Mouse (Mus musculus) adrenal gland, postnatal 10 days (tissue): ENCODE results near the gene Axl. TPM values are rescaled to one million over a fixed set of nuclear protein-coding genes. Genes with fewer than 3 reads are reported as not detected.

Experiments
- DNase-seq: peaks from one replicate; pipeline ENCODE4 v3.0.0; 2021; ENCODE audit warnings: mixed read lengths
- long read RNA-seq, 2 experiments: library from polyadenylated mRNA; stranded (forward); transcript quantifications; one replicate each; pipeline ENCODE4 v2.0.0; 2021
- total RNA-seq, 2 experiments: library from RNA; stranded (reverse); gene quantifications; 2 replicates each; pipeline ENCODE4 v1.2.3; 2021

Axl gene
- 10 to 100 TPM; 62.1 to 66.3 TPM for total RNA-seq
- long read RNA-seq, experiment 1, full-length matches to known transcripts, result 14 of 32 reads
- long read RNA-seq, experiment 1, partial matches to known transcripts, result 15 of 32 reads
- long read RNA-seq, experiment 1, other reads (novel, unspliced or antisense), result 3 of 32 reads
- long read RNA-seq, experiment 2, full-length matches to known transcripts, result 21 of 30 reads
- long read RNA-seq, experiment 2, partial matches to known transcripts, result 4 of 30 reads
- long read RNA-seq, experiment 2, other reads (novel, unspliced or antisense), result 5 of 30 reads

- DNase-seq, result peak; percentile 73
Measured at GRCm38 (mm10) chr7:25788220-25789128, at the start of gene Axl. Gene Axl, minus strand, starts transcription at chr7:25788705.

- DNase-seq, result no peak
Measured at GRCm38 (mm10) chr7:25835188-25835891, 46.8 kb upstream of the Axl start.

- DNase-seq, result no peak
Measured at GRCm38 (mm10) chr7:25831557-25832530, 43.3 kb upstream of the Axl start.

- DNase-seq, result no peak
Measured at GRCm38 (mm10) chr7:25830251-25830650, 41.7 kb upstream of the Axl start.

- DNase-seq, result peak; percentile 70
Measured at GRCm38 (mm10) chr7:25827199-25827598, 38.7 kb upstream of the Axl start.

- DNase-seq, result no peak
Measured at GRCm38 (mm10) chr7:25826029-25826428, 37.5 kb upstream of the Axl start.

- no peak for DNase-seq
Measured at GRCm38 (mm10) chr7:25825043-25825442, 36.5 kb upstream of the Axl start.

GRCm38 (mm10) chr7:25816241-25816919, 27.9 kb upstream of the Axl start, which contains the start of gene Cyp2s1:
Gene Cyp2s1, minus strand, starts transcription at chr7:25816913.
- no peak for DNase-seq

- no peak for DNase-seq
Measured at GRCm38 (mm10) chr7:25815571-25815970, 27.1 kb upstream of the Axl start.

GRCm38 (mm10) chr7:25814711-25815110, 26.2 kb upstream of the Axl start:
- no peak for DNase-seq

GRCm38 (mm10) chr7:25812195-25812594, 23.7 kb upstream of the Axl start:
- no peak for DNase-seq

- DNase-seq, result no peak
Measured at GRCm38 (mm10) chr7:25811716-25812115, 23.2 kb upstream of the Axl start.

- peak; percentile 87 for DNase-seq
Measured at GRCm38 (mm10) chr7:25805631-25806343, 17.3 kb upstream of the Axl start.

GRCm38 (mm10) chr7:25804792-25805191, 16.3 kb upstream of the Axl start:
- peak; percentile 35 for DNase-seq

- no peak for DNase-seq
Measured at GRCm38 (mm10) chr7:25803460-25803859, 15.0 kb upstream of the Axl start.

- peak; percentile 67 for DNase-seq
Measured at GRCm38 (mm10) chr7:25802241-25803125, 14.0 kb upstream of the Axl start.

GRCm38 (mm10) chr7:25801031-25801430, 12.5 kb upstream of the Axl start:
- no peak for DNase-seq

GRCm38 (mm10) chr7:25799369-25799768, 10.9 kb upstream of the Axl start:
- no peak for DNase-seq

- DNase-seq, result no peak
Measured at GRCm38 (mm10) chr7:25798540-25798939, 10.0 kb upstream of the Axl start.
